Comparison of ENCODE assay signal across 8 mouse cellular contexts in genomic region chr10:117063254-117064021, GRCm38 (mm10). TPM values are rescaled to one million over a fixed set of nuclear protein-coding genes. Genes with fewer than 3 reads are reported as not detected.
DNase-seq lines count a peak whose midpoint lies in the region; ATAC-seq and TF ChIP-seq lines count a peak whose summit lies in the region.

Cct2 (minus strand) TSS chr10:117063814.

- under 1% methylated on average over 65 of the region's 68 CpGs for WGBS in forebrain, embryonic 15.5 days
- under 1% methylated on average over 65 of the region's 68 CpGs for WGBS in lung, adult 2 months

- intact Hi-C loops in heart, postnatal 25 days (cut with DNase I) = loop anchor here (5.0 to 10.0 kb wide), 2 partner anchors 149 to 311 kb away; no protein-coding TSS in a partner anchor

- peak; percentile 87; the same call in 1 of the 2 replicates for TF ChIP-seq POLR2A in lung, adult 2 months (IDR thresholded peaks at IDR 0.05; ENCODE audit: borderline replicate concordance, extremely low read depth, low read depth, low read length)

- peak within 1 kb of the TSS; percentile 90 for H3K27ac ChIP-seq in forebrain, embryonic 15.5 days (replicated peaks)

- H3K36me3 ChIP-seq in forebrain, embryonic 15.5 days = peaks cover 36% of the 10 kb centered on the region

- no peaks in the 10 kb centered on the region for H3K27me3 ChIP-seq in forebrain, embryonic 15.5 days

- peak; percentile 95 for DNase-seq in ES-CJ7 (ENCODE audit: low read depth, low spot score)
- peak; percentile 90 for DNase-seq in cerebellum, adult 11 months
- peak; percentile 80 for DNase-seq in heart, postnatal 25 days (ENCODE audit: low spot score)
- peak; percentile 82 to 92 for DNase-seq in layer of hippocampus, adult 18-20 months (ENCODE audit: low spot score in 2 of 2)
- DNase-seq in lung, adult 2 months = peak; percentile 89
- peak; percentile 84 to 85 for DNase-seq in thymus, adult 18-20 months

- H3K4me2 ChIP-seq in forebrain, embryonic 15.5 days (replicated peaks) = peak within 1 kb of the TSS; percentile 66

- TF ChIP-seq CTCF in lung, adult 2 months (IDR thresholded peaks at IDR 0.05; ENCODE audit: insufficient read depth, low read length) = no peak

- peak within 1 kb of the TSS; percentile 91 for H3K4me3 ChIP-seq in forebrain, embryonic 15.5 days
- H3K4me3 ChIP-seq in lung, adult 2 months (replicated peaks; ENCODE audit: extremely low read depth, low read depth, low read length) = peak within 1 kb of the TSS; percentile 99

- H3K9me3 ChIP-seq in forebrain, embryonic 15.5 days = no peaks in the 10 kb centered on the region

- peak; percentile 95 for ATAC-seq in forebrain, embryonic 15.5 days (replicated peaks)
- peak; percentile 98 for ATAC-seq in neutrophil, adult 5-6 weeks (ENCODE audit: extremely low read depth, insufficient number of reproducible peaks, low FRiP score, poor library complexity, severe bottlenecking)

- peak within 1 kb of the TSS; percentile 67 for H3K9ac ChIP-seq in forebrain, embryonic 15.5 days (replicated peaks)

- peaks cover 21% of the 10 kb centered on the region for H3K4me1 ChIP-seq in forebrain, embryonic 15.5 days
- no peaks in the 10 kb centered on the region for H3K4me1 ChIP-seq in lung, adult 2 months (ENCODE audit: control insufficient read depth, insufficient read depth, low read length)

RNA-seq across cellular contexts. Expression of gene Cct2, which starts in this region (rescaled TPM):
- 273 and 274 TPM in 2 replicates for polyA plus RNA-seq in forebrain, embryonic 15.5 days (2015; fragmentation: Nextera tagmentation; extraction: Ambion mirVana)
- 100 to 1,000 TPM; 129 to 137 TPM for total RNA-seq in heart, postnatal 25 days (2021)
- total RNA-seq in layer of hippocampus, adult 18-20 months (2021) = 100 to 1,000 TPM; 174 to 178 TPM
- 36.0 and 56.1 TPM in 2 replicates for polyA plus RNA-seq in lung, adult 2 months (2012; rRNA removed)
- 204 and 205 TPM in 2 replicates for total RNA-seq in neutrophil, adult 5-6 weeks (2017)

Comparison
In these comparisons a context has a peak if more than half of its experiments do, and no peak if none do; other contexts are left out.
1. Peak in every context shown above with its lines: DNase-seq, ATAC-seq, H3K4me3 ChIP-seq and H3K27ac ChIP-seq.